Mouse (Mus musculus): ENCODE measurements at regions not wholly inside any gene's neighbourhood (a gene's known extent, or its start where the extent isn't known, plus 50 kb on each side); places are given as distances from the start of the nearest gene placed in this dataset.
"Not testable (repeated sequence)": the region's sequence is repeated elsewhere in the genome, so short reads cannot be mapped to it uniquely, and the experiment has no call there.

DNA sequence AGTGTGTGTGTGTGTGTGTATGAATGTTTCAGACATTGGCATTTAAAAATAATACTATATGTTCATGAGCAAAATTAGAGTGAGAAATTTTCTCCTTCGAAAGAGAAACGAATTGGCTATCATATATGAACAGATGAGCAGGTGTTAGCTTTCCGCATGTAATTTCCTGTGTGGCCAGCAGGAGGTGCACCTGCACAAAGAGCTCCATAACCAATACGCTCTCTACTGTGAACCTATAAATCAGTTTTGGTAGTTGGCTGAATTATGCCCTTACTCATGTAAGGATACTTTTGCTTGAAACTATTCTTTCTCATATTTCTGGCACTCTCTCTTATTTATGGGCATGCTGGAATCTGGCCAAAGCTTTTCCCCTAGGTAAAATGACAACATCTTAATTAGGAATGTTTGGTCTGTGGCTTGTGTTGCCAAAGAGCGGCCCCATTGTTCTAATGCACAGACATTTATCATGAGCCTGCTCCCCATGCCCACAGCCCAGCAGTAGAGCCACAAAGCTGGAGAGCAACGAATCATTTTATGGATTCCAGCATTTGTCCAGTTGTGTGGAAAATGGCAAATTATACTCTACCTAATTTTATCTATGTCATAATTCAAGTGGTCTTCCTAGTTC lies 1303.8 kb upstream of the Sel1l start:
- DNase-seq (ENCODE audit: low spot score): peak; percentile 64

DNA sequence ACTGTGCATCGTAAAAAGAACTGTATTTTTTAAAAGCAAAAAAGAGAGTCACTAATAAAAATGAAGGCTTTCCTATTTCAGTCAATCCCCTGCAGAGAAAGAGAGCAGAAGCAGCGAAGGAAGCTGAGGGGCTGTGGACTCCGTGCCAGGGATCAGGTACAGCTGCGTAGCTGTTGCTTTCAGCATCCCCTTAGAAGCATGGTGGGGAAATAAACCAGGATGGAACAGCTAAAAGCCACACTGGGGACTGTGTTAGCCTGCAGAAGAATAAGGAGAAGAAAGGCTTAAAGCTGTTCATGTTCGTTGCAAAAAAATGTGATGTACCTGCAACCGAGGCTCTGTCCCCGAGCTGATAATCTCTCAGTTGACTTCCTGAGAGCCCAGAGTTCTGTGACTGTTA lies 1302.6 kb upstream of the Sel1l start:
- DNase-seq (ENCODE audit: low spot score): no peak

DNA sequence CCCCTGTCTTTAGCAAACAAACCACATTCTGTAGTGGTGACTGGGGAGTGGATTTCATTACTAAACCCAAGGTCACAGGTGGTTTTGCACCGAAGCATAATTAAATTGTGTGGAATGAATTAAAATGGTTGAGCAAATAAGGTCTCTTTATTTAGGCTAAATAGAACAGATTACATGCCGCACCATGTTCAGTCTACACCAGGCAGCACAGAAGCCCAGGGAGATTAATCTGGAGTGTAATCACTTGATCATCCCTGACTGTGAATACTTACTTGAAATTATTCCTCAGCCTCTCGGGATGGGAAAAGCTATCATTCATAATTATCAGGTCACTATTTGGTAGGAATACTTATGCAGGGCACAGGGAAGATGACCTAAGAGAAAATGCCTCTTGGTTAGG lies 1293.3 kb upstream of the Sel1l start:
- no peak for DNase-seq (ENCODE audit: low spot score)

GRCm38 (mm10) chr12:93136395-93136794 lies 1287.4 kb upstream of the Sel1l start:
- no peak for DNase-seq (ENCODE audit: low spot score)

GRCm38 (mm10) chr12:93122216-93122615 lies 1273.3 kb upstream of the Sel1l start:
- no peak for DNase-seq (ENCODE audit: low spot score)

DNA sequence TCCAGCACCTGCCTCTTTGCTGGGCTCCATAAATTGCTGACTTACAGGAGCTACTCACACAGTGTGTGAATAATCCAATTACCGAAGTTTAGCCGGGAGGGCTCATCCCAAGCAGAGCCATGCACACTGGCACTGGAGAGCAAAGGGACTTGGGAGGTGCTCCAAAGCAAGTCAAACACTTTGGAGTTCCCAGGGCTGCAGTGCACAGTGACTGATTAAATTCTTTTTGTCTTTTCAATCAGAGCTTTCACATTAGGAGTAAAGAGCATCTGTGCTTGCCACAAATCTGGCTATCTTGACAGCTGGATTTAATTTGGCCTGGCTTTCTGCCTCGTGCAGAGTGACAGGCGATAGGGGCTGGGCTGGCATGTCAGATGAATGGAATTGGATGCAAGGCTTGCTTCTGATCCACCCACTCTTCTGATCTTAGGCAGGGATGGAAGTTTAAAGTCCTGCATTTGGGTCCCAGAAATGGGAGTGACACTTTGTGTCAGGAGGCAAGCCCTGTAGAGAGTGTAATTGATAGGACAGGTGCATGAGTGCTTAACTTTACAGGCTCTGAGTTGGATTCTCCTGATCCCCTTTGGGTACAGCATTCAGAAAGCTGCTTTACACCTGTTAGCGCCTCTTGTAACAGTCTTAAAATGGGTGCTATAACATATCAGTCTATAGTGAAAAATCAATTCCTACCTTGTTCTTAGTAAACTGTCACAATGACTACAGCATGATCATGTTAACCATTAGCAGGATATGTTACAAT lies 1239.3 kb upstream of the Sel1l start:
- no peak for DNase-seq (ENCODE audit: low spot score)

DNA sequence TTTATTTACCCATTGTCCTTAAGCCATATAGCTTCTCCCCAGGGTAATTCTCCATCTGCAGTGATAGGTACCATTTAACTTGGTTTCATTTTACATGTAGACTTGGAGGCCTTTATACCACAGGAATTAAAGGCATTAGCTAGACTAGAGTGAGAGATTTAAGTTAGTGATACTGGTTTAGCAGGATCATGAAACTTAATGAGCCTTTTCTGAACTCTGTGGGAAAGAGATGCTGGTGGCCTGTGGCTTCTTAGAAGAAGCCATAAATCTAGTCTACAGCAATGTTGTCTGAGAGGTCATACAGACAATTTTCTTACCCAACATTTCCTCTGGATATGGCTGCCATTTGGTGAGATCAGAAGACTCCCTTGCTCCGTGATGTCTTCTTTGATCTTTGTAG lies 1214.9 kb upstream of the Sel1l start:
- no peak for DNase-seq (ENCODE audit: low spot score)

GRCm38 (mm10) chr12:93019633-93020032 lies 1170.7 kb upstream of the Sel1l start:
- no peak for DNase-seq (ENCODE audit: low spot score)

DNA sequence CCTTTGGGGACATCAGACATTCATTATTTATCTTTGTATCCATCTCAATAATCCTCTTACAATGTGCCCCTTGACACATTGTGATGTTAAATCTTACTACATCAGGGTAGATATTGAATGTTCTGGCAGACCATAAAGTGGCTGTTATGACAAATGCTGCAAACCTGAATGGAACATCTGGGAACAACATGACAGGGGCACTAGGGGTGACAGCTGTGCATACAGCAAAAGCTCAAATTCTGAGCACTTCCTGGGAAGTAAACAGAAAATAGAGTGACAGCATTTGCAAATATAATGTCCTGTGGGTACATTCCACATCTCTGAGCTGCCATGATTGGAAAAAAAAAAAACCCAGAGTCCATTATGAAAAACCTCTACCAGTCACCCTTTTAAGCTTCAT lies 1162.6 kb upstream of the Sel1l start:
- no peak for DNase-seq (ENCODE audit: low spot score)

- DNase-seq (ENCODE audit: low spot score): no peak
Measured at GRCm38 (mm10) chr12:93006844-93007365, 1157.9 kb upstream of the Sel1l start.

DNA sequence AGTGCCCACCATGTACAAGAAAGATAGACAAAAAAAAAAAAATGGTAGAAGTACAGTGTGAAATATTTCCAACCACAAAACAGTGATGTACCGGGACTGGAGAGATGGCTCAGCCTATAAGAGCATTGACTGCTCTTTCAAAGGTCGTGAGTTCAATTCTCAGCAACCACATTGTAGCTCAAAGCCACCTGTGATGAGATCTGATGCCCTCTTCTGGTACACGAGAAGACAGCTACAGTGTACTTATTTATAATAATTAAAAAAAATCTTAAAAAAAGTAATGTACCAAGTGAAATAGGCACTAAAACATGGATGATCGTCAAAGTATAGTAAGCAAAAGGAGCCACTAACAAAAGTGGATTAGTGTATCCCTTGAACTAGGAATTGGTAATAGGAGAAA lies 1154.2 kb upstream of the Sel1l start:
- no peak for DNase-seq (ENCODE audit: low spot score)

DNA sequence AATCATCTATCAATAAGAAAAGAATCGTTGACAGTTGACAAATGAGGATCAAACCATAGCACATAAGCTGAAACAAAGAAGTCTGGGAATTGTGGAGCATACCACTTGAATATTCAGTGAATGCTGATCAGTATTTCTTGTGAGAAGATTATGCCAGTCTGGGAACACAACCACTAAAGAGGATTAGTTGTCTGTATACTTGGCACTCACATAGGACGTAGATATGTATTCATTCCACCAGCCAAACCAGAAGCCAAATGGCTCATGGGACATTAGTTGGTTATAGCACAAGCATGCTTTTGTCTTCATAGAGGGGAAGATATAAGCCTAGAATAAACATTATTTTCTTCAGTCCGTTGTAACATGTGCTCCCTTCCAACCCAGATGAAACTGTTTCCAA lies 1126.7 kb upstream of the Sel1l start:
- DNase-seq (ENCODE audit: low spot score): no peak

- DNase-seq (ENCODE audit: low spot score): no peak
Measured at GRCm38 (mm10) chr12:92944352-92944751, 1095.4 kb upstream of the Sel1l start.

- no peak for DNase-seq (ENCODE audit: low spot score)
Measured at GRCm38 (mm10) chr12:92927591-92927990, 1078.6 kb upstream of the Sel1l start.

- no peak for DNase-seq (ENCODE audit: low spot score)
Measured at GRCm38 (mm10) chr12:92926942-92927341, 1078.0 kb upstream of the Sel1l start.

DNA sequence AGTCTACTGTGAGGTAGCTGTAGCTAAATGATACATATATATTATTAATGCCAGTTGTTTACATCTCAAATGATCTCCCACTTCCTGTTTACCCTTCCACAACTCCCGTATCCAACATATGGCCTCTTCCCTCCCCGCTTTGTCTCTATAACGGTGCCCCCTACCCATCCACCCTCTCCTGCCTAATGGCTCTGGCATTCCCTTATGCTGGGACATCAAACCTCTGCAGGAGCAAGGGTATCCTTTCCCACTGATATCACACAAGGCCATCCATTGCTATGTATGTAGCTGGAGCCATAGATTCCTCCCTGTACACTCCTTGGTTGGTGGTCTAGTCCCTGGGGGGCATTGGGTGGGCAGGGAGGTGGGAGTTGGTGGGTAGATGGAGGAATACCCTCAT lies 1071.0 kb upstream of the Sel1l start:
- DNase-seq (ENCODE audit: low spot score): no peak

- no peak for DNase-seq (ENCODE audit: low spot score)
Measured at GRCm38 (mm10) chr12:92916267-92916666, 1067.3 kb upstream of the Sel1l start.

DNA sequence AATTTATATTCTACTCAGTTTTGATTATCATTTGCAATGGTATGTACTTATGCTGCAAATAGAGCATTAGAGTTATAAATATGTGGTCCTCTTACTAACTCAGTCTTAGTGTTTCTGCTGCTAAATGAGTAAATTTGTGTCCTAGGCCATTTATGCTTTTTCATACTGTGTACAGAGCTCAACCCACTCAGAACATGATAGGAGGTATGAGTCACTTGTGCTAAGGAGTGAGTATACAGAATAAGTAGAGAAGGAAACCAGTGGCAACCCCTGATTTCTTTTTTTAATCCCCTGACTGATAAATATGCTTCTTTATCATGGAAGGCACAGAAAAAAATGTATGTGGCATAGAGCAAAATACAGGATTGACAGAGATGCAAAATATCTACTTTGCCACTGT lies 1066.8 kb upstream of the Sel1l start:
- no peak for DNase-seq (ENCODE audit: low spot score)

GRCm38 (mm10) chr12:92915203-92915602 lies 1066.2 kb upstream of the Sel1l start:
- no peak for DNase-seq (ENCODE audit: low spot score)

GRCm38 (mm10) chr12:92904382-92904781 lies 1055.4 kb upstream of the Sel1l start:
- DNase-seq (ENCODE audit: low spot score): no peak

- no peak for DNase-seq (ENCODE audit: low spot score)
Measured at GRCm38 (mm10) chr12:92892315-92892714, 1043.4 kb upstream of the Sel1l start.

- not testable (repeated sequence) for DNase-seq (ENCODE audit: low spot score)
Measured at GRCm38 (mm10) chr12:92891663-92892062, 1042.7 kb upstream of the Sel1l start.

DNA sequence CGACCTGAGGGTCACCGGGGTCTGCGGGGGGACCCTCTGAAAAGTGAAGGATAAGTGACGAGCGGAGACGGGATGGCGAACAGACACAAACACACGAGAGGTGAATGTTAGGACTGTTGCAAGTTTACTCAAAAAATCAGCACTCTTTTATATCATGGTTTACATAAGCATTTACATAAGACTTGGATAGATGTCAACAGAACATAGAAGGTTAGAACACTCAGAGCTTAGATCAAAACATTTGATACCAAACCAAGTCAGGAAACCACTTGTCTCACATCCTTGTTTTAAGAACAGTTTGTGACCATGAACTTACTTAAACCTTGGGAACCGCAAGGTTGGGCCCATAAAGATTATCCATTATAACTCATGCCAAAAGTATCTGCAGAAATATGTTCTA lies 1042.2 kb upstream of the Sel1l start:
- DNase-seq (ENCODE audit: low spot score): not testable (repeated sequence)
